Mouse (Mus musculus) cortical plate, adult 2 months (tissue): ENCODE data around the gene Chrna9. TPM values are rescaled to one million over a fixed set of nuclear protein-coding genes. Genes with fewer than 3 reads are reported as not detected.

ENCODE experiments used
- H3K27ac ChIP-seq: fragments of 200-500 bp; 2 replicates; pipeline ENCODE4 v1.5.1; 2012; ENCODE audit warnings: low read length, control low read depth, inconsistent platforms; ENCODE audit not compliant: insufficient read depth
- H3K4me1 ChIP-seq: fragments of 200-500 bp; 2 replicates; pipeline ENCODE4 v1.6.1; 2011; ENCODE audit warnings: low read length; ENCODE audit not compliant: control insufficient read depth, insufficient read depth
- H3K4me3 ChIP-seq: fragments of 200-500 bp; 2 replicates; pipeline ENCODE4 v1.5.1; 2011; ENCODE audit warnings: mild to moderate bottlenecking, low read length, control low read depth; ENCODE audit not compliant: insufficient read depth
- CTCF ChIP-seq: fragments of 200-500 bp; IDR thresholded peaks from 2 replicates; pipeline ENCODE4 v1.5.1; 2011; ENCODE audit warnings: mild to moderate bottlenecking, control low read depth, low read length; ENCODE audit not compliant: insufficient read depth; ENCODE audit errors: extremely low read depth
- POLR2A ChIP-seq: fragments of 200-500 bp; IDR thresholded peaks from 2 replicates; pipeline ENCODE4 v1.6.1; 2011; ENCODE audit warnings: mild to moderate bottlenecking, low read length, control low read depth; ENCODE audit not compliant: insufficient read depth; ENCODE audit errors: extremely low read depth
- polyA plus RNA-seq: library from polyadenylated mRNA; depleted of rRNA; stranded (reverse); fragments of >200 nt; gene quantifications from 2 replicates; pipeline ENCODE4 v1.2.3, GENCODE M21; 2012

Chrna9 gene
- polyA plus RNA-seq, 1 experiment: not detected

- no peak for TF ChIP-seq POLR2A
- no peak for TF ChIP-seq CTCF
- H3K4me3 ChIP-seq: no peak overlapping the region
- H3K27ac ChIP-seq: no peak overlapping the region
- H3K4me1 ChIP-seq: no peaks in the 10 kb centered on the region
Observed at GRCm38 (mm10) chr5:65900862-65901265, 33.9 kb upstream of the Chrna9 start.

GRCm38 (mm10) chr5:65901868-65902418 is 32.8 kb upstream of the Chrna9 start:
- no peak for TF ChIP-seq POLR2A
- no peak for TF ChIP-seq CTCF
- no peak overlapping the region for H3K27ac ChIP-seq
- H3K4me3 ChIP-seq: no peak overlapping the region
- H3K4me1 ChIP-seq: no peaks in the 10 kb centered on the region

- TF ChIP-seq CTCF (no peak), POLR2A (no peak)
- Histone ChIP-seq H3K4me1 (no peaks in the 10 kb centered on the region), H3K27ac (no peak overlapping the region), H3K4me3 (no peak overlapping the region)
Observed at GRCm38 (mm10) chr5:65902811-65903210, 31.9 kb upstream of the Chrna9 start.

GRCm38 (mm10) chr5:65904476-65904875 is 30.2 kb upstream of the Chrna9 start:
- no peak for TF ChIP-seq POLR2A
- TF ChIP-seq CTCF: no peak
- H3K27ac ChIP-seq: no peak overlapping the region
- no peaks in the 10 kb centered on the region for H3K4me1 ChIP-seq
- H3K4me3 ChIP-seq: no peak overlapping the region

GRCm38 (mm10) chr5:65908751-65909150 is 26.0 kb upstream of the Chrna9 start:
- Histone ChIP-seq H3K4me3 (no peak overlapping the region), H3K27ac (no peak overlapping the region), H3K4me1 (no peaks in the 10 kb centered on the region)
- TF ChIP-seq POLR2A (no peak), CTCF (no peak)

GRCm38 (mm10) chr5:65909321-65909720 is 25.4 kb upstream of the Chrna9 start:
- TF ChIP-seq POLR2A: no peak
- TF ChIP-seq CTCF: no peak

DNA sequence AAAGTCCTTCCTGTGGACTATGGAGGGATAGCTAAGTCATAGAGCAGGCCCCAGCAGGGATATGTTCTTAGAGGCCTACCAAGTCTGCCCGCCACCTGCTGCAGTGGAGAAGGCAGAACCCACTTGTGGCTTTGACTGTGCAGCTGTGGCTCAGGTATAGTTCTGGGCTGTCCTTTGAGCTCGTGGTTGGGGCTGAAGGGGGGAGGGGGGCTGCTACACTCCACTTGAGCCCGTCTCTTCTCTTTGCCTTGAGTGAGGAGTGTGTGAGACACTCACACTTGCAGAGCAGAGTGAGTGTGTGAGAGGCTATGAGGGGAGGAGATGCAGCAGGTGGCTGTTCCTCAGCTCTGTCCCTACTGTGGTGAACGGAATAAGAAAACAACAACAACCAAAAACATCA is 24.3 kb upstream of the Chrna9 start:
- Histone ChIP-seq H3K4me3 (no peak overlapping the region), H3K4me1 (no peaks in the 10 kb centered on the region), H3K27ac (no peak overlapping the region)
- TF ChIP-seq CTCF (no peak), POLR2A (no peak)

More at GRCm38 (mm10) chr5:65909321-65909720, 25.4 kb upstream of the Chrna9 start:
- H3K4me3 ChIP-seq: no peak overlapping the region
- H3K4me1 ChIP-seq: no peaks in the 10 kb centered on the region
- no peak overlapping the region for H3K27ac ChIP-seq

DNA sequence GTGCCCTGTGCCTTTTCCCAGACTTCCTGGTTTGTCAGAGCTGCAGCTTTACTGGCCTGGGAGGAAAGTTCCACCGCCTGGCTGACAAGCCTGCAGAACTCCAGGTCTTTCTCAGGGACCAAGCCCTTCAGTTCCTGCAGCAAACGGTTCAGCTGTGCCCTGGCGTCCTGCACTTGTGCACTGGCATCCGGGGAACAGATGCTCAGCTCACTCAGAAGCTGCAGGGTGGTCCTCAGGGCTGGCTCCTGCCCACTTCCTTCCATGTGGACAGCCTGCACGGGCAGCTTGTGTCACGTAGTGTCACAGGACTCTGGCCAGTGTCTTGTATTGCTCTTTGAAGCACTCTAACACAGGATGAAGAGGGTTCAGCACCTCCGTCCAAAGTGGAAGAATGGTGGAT is 23.0 kb upstream of the Chrna9 start:
- TF ChIP-seq CTCF (no peak), POLR2A (no peak)
- Histone ChIP-seq H3K4me3 (no peak overlapping the region), H3K4me1 (no peaks in the 10 kb centered on the region), H3K27ac (no peak overlapping the region)

DNA sequence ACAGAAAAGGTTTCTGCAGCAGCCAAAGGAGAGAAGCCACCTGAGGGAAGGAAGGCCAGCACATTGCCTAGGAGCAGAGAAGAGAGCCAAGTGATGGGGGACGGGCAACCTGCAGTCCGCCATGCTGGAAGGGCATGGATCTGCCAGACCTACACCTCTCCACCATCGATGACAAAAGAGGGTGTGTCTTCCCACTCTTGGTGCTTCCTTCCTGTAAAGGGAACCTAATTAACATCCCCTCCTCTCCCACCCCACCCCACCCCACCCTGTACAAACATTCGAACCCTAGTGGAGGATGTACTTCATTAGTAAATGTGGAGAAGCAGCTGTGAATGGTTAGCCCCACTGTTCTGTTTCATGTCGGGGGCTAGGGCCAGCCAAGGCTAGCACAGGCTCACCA is 22.5 kb upstream of the Chrna9 start:
- no peak overlapping the region for H3K4me3 ChIP-seq
- H3K4me1 ChIP-seq: no peaks in the 10 kb centered on the region
- no peak overlapping the region for H3K27ac ChIP-seq
- TF ChIP-seq CTCF (no peak), POLR2A (no peak)

- Histone ChIP-seq H3K4me3 (no peak overlapping the region), H3K27ac (no peak overlapping the region), H3K4me1 (no peaks in the 10 kb centered on the region)
- TF ChIP-seq POLR2A (no peak), CTCF (no peak)
Observed at GRCm38 (mm10) chr5:65913126-65913525, 21.6 kb upstream of the Chrna9 start.

GRCm38 (mm10) chr5:65914342-65914741 is 20.4 kb upstream of the Chrna9 start:
- no peak overlapping the region for H3K27ac ChIP-seq
- no peak for TF ChIP-seq POLR2A
- no peak for TF ChIP-seq CTCF
- no peaks in the 10 kb centered on the region for H3K4me1 ChIP-seq
- H3K4me3 ChIP-seq: no peak overlapping the region
